Mouse (Mus musculus): ENCODE data around the gene Galnt2. TPM values are rescaled to one million over a fixed set of nuclear protein-coding genes. Genes with fewer than 3 reads are reported as not detected.
A peak's percentile ranks its signal among the peaks of the same experiment; 100 is the strongest.

Gene Galnt2
- polyA plus RNA-seq, 1 experiment from 2014 or later, result 67.2 TPM

DNA sequence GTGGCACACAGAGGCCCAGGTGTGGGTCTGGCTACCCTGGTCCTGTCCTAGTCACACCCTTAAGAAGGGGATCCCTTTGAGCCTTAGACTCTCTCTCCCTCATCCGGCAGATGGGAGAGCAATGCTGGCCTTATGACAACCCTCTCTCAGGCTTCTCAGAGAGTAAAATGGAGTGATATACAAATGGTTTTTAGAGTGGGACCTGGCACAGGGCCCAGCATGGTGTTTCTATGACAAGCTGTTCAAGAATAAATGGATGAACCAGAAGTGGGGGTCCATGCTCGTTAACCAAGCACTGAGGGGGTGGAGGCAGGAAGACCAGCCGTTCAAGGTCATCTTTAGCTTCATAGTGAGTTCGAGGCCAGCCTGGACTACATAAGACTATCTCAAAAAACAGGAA is 38.9 kb upstream of the Galnt2 start:
- H3K4me2 ChIP-seq, result no peak overlapping the region
- H3K27me3 ChIP-seq (ENCODE audit: insufficient read depth, low read length), result no peaks in the 10 kb centered on the region; the same call in 1 of the 2 replicates
- no peak overlapping the region for H3K9ac ChIP-seq
- ATAC-seq (ENCODE audit: insufficient read depth) (no peak), DNase-seq (peak; percentile 75)
- 53% methylated on average over 4 of the region's 4 CpGs for WGBS
- no peak overlapping the region for H3K4me3 ChIP-seq (ENCODE audit: low read depth, low read length)
- H3K4me1 ChIP-seq (ENCODE audit: insufficient read depth), result peaks cover 9% of the 10 kb centered on the region; the same call in 1 of the 2 replicates
- H3K9me3 ChIP-seq (ENCODE audit: low read depth, low read length), result no peaks in the 10 kb centered on the region
- no peak for TF ChIP-seq CTCF (IDR thresholded peaks at IDR 0.05; ENCODE audit: low read depth)
- no peak overlapping the region for H3K27ac ChIP-seq (ENCODE audit: low read depth)
- H3K36me3 ChIP-seq (ENCODE audit: insufficient read depth), result no peaks in the 10 kb centered on the region

DNA sequence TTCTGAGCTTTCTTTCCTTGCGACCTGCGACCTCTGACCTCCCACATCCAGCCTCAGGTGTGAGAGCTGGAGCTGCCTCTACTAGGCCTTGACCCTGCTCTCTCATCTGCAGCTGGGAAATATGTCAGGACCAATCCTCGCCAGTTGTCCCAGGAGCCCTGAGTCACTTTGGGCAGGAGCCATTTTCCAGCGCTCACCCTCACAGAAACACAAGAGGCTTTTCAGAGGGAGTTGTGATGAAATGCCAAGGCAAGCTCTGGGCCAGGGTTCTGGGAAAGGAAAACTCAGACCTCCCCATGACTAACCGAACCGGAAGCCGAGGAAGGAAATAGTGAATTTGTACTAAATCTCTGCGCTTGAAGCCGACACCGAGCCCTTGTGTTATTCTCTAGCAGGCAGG is 38.2 kb upstream of the Galnt2 start:
- Histone ChIP-seq H3K9ac (no peak overlapping the region), H3K27ac (ENCODE audit: low read depth) (no peak overlapping the region), H3K27me3 (ENCODE audit: insufficient read depth, low read length) (no peaks in the 10 kb centered on the region; the same call in 1 of the 2 replicates), H3K4me1 (ENCODE audit: insufficient read depth) (peaks cover 9% of the 10 kb centered on the region; the same call in 1 of the 2 replicates), H3K4me2 (no peak overlapping the region), H3K9me3 (ENCODE audit: low read depth, low read length) (no peaks in the 10 kb centered on the region), H3K4me3 (ENCODE audit: low read depth, low read length) (no peak overlapping the region), H3K36me3 (ENCODE audit: insufficient read depth) (no peaks in the 10 kb centered on the region)
- 70% methylated on average over 10 of the region's 10 CpGs for WGBS
- no peak for ATAC-seq (ENCODE audit: insufficient read depth)
- peak; percentile 23 for DNase-seq
- TF ChIP-seq CTCF (IDR thresholded peaks at IDR 0.05; ENCODE audit: low read depth), result no peak

- no peaks in the 10 kb centered on the region; the same call in 1 of the 2 replicates for H3K27me3 ChIP-seq (ENCODE audit: insufficient read depth, low read length)
- WGBS, result 83% methylated on average over 5 of the region's 5 CpGs
- H3K4me3 ChIP-seq (ENCODE audit: low read depth, low read length), result no peak overlapping the region
- no peak for ATAC-seq (ENCODE audit: insufficient read depth)
- no peak overlapping the region for H3K4me2 ChIP-seq
- no peaks in the 10 kb centered on the region for H3K9me3 ChIP-seq (ENCODE audit: low read depth, low read length)
- no peak overlapping the region for H3K27ac ChIP-seq (ENCODE audit: low read depth)
- TF ChIP-seq CTCF (IDR thresholded peaks at IDR 0.05; ENCODE audit: low read depth), result no peak
- H3K36me3 ChIP-seq (ENCODE audit: insufficient read depth), result no peaks in the 10 kb centered on the region
- H3K9ac ChIP-seq, result no peak overlapping the region
- peaks cover 9% of the 10 kb centered on the region; the same call in 1 of the 2 replicates for H3K4me1 ChIP-seq (ENCODE audit: insufficient read depth)
- DNase-seq, result no peak
Measured at GRCm38 (mm10) chr8:124193992-124194391, 37.2 kb upstream of the Galnt2 start.

- Histone ChIP-seq H3K36me3 (ENCODE audit: insufficient read depth) (no peaks in the 10 kb centered on the region), H3K4me1 (ENCODE audit: insufficient read depth) (peaks cover 9% of the 10 kb centered on the region; the same call in 1 of the 2 replicates), H3K4me3 (ENCODE audit: low read depth, low read length) (no peak overlapping the region), H3K9ac (no peak overlapping the region), H3K27me3 (ENCODE audit: insufficient read depth, low read length) (no peaks in the 10 kb centered on the region), H3K4me2 (no peak overlapping the region), H3K9me3 (ENCODE audit: low read depth, low read length) (no peaks in the 10 kb centered on the region), H3K27ac (ENCODE audit: low read depth) (peak overlapping the region; percentile 21; the same call in 1 of the 2 replicates)
- no peak for TF ChIP-seq CTCF (IDR thresholded peaks at IDR 0.05; ENCODE audit: low read depth)
- DNase-seq (peak; percentile 89), ATAC-seq (ENCODE audit: insufficient read depth) (peak; percentile 90)
- 16% methylated on average over 5 of the region's 5 CpGs for WGBS
Measured at GRCm38 (mm10) chr8:124196195-124196594, 35.0 kb upstream of the Galnt2 start.

- peak; percentile 37 for DNase-seq
- ATAC-seq (ENCODE audit: insufficient read depth), result no peak
Measured at GRCm38 (mm10) chr8:124196797-124197196, 34.4 kb upstream of the Galnt2 start.

GRCm38 (mm10) chr8:124198230-124198629 is 33.0 kb upstream of the Galnt2 start:
- no peaks in the 10 kb centered on the region for H3K27me3 ChIP-seq (ENCODE audit: insufficient read depth, low read length)
- H3K4me1 ChIP-seq (ENCODE audit: insufficient read depth), result peaks cover 9% of the 10 kb centered on the region; the same call in 1 of the 2 replicates
- H3K9ac ChIP-seq, result no peak overlapping the region
- no peak for DNase-seq
- no peak overlapping the region for H3K27ac ChIP-seq (ENCODE audit: low read depth)
- no peak overlapping the region for H3K4me3 ChIP-seq (ENCODE audit: low read depth, low read length)
- no peak for ATAC-seq (ENCODE audit: insufficient read depth)
- H3K36me3 ChIP-seq (ENCODE audit: insufficient read depth), result no peaks in the 10 kb centered on the region
- TF ChIP-seq CTCF (IDR thresholded peaks at IDR 0.05; ENCODE audit: low read depth), result no peak
- H3K9me3 ChIP-seq (ENCODE audit: low read depth, low read length), result no peaks in the 10 kb centered on the region
- no peak overlapping the region for H3K4me2 ChIP-seq
- WGBS, result 83% methylated on average over 7 of the region's 7 CpGs

More at GRCm38 (mm10) chr8:124196797-124197196, 34.4 kb upstream of the Galnt2 start:
- no peak overlapping the region for H3K4me3 ChIP-seq (ENCODE audit: low read depth, low read length)
- H3K9ac ChIP-seq, result no peak overlapping the region; the same call in 1 of the 2 replicates
- no peaks in the 10 kb centered on the region for H3K9me3 ChIP-seq (ENCODE audit: low read depth, low read length)
- H3K36me3 ChIP-seq (ENCODE audit: insufficient read depth), result no peaks in the 10 kb centered on the region
- no peak for TF ChIP-seq CTCF (IDR thresholded peaks at IDR 0.05; ENCODE audit: low read depth)
- 0 out of 2 replicates have a peak overlapping the region, but pooled peaks have one; percentile 10 for H3K4me2 ChIP-seq
- H3K4me1 ChIP-seq (ENCODE audit: insufficient read depth), result peaks cover 9% of the 10 kb centered on the region; the same call in 1 of the 2 replicates
- 18% methylated on average over 5 of the region's 5 CpGs for WGBS
- no peaks in the 10 kb centered on the region for H3K27me3 ChIP-seq (ENCODE audit: insufficient read depth, low read length)
- H3K27ac ChIP-seq (ENCODE audit: low read depth), result no peak overlapping the region

DNA sequence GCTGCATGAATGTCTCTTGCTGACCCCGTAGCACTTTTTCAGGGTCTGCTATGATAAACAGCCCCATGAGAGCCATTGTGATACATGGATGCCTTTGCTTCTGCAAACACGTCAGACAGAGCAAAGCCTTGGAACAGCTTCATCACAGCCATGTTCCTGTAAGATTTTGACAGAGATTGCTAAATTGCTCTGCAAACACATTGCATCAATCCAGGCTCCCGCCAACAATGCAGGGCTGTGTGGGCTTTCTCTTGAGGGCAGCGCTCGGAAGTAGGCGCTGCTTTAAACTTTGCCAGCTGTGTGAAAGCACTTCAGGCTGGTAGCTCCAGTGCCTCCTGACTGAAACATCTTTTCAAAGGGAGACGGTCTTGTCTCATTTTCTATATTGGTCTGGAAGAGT is 30.8 kb upstream of the Galnt2 start:
- no peak for TF ChIP-seq CTCF (IDR thresholded peaks at IDR 0.05; ENCODE audit: low read depth)
- Histone ChIP-seq H3K36me3 (ENCODE audit: insufficient read depth) (no peaks in the 10 kb centered on the region), H3K4me3 (ENCODE audit: low read depth, low read length) (no peak overlapping the region), H3K27ac (ENCODE audit: low read depth) (no peak overlapping the region), H3K27me3 (ENCODE audit: insufficient read depth, low read length) (no peaks in the 10 kb centered on the region), H3K4me1 (ENCODE audit: insufficient read depth) (peaks cover 9% of the 10 kb centered on the region; the same call in 1 of the 2 replicates), H3K9ac (no peak overlapping the region), H3K4me2 (no peak overlapping the region), H3K9me3 (ENCODE audit: low read depth, low read length) (no peaks in the 10 kb centered on the region)
- DNase-seq (peak; percentile 75), ATAC-seq (ENCODE audit: insufficient read depth) (no peak)
- WGBS, result 36% methylated on average over 7 of the region's 7 CpGs
